Mouse (Mus musculus): ENCODE measurements around the gene Txnip. TPM values are rescaled to one million over a fixed set of nuclear protein-coding genes. Genes with fewer than 3 reads are reported as not detected.
"Not testable (repeated sequence)": the region's sequence is repeated elsewhere in the genome, so short reads cannot be mapped to it uniquely, and the experiment has no call there.

Gene Txnip
- polyA plus RNA-seq, 1 experiment from 2014 or later = 43.4 TPM

DNA sequence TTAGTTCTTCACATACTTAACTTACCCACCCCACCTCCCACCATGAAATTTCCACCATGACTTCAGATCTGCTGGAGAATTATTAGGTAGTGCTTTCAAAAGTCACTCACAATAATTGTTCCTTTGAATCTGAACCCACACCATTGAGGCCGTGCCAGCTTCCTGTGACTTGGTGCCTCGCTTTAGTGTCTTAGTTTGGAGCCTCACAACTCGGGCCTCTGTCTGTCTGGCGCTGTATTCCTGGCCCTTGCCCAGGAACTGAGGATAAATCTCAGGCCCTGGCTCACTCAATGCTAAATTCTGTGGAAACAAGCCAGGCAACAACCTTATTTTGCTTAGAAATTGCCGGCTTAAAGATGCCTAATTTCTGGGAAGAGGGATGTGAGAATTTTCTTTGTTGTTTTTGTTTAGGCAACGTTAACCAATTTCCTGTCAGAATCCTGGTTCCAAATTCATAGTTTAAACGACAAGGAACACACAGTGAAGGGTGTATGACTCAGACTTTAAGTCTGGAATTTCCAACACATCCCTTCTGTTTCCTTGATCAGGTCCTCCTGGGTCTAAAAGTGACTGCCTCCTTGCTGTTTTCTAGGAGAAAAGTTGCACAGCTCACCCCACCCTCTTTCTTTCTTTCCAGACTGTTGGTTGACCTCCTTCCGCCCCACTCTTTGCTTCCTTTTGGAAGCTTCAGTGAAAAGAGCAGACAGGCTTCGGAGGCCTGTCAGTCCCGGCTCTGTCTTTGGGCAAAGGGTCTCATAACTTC is 44.4 kb downstream of the Txnip start:
- peak overlapping the region; percentile 97 for H3K27ac ChIP-seq
- no peak for DNase-seq (ENCODE audit: low spot score)

GRCm38 (mm10) chr3:96602704-96603084 is 44.9 kb downstream of the Txnip start:
- Histone ChIP-seq H3K36me3 (peaks cover 25% of the 10 kb centered on the region), H3K27ac (peak overlapping the region; percentile 97; the same call in 1 of the 2 replicates), H3K4me1 (peaks cover 51% of the 10 kb centered on the region), H3K4me3 (peak overlapping the region; percentile 92), H3K27me3 (ENCODE audit: low read depth, poor library complexity, severe bottlenecking) (peaks cover 17% of the 10 kb centered on the region), H3K9me3 (replicated peaks) (no peaks in the 10 kb centered on the region)
- 61% methylated on average over 5 of the region's 5 CpGs for WGBS
- no peak for DNase-seq (ENCODE audit: low spot score)

More for the DNA sequence above, 44.4 kb downstream of the Txnip start:
- Histone ChIP-seq H3K36me3 (peaks cover 25% of the 10 kb centered on the region), H3K4me1 (peaks cover 57% of the 10 kb centered on the region), H3K9me3 (replicated peaks) (no peaks in the 10 kb centered on the region), H3K27me3 (ENCODE audit: low read depth, poor library complexity, severe bottlenecking) (peaks cover 17% of the 10 kb centered on the region), H3K4me3 (peak overlapping the region; percentile 92)
- 52% methylated on average over 10 of the region's 10 CpGs for WGBS

GRCm38 (mm10) chr3:96603311-96603710 is 45.6 kb downstream of the Txnip start:
- Histone ChIP-seq H3K36me3 (peaks cover 30% of the 10 kb centered on the region), H3K4me1 (peaks cover 45% of the 10 kb centered on the region), H3K27me3 (ENCODE audit: low read depth, poor library complexity, severe bottlenecking) (peaks cover 17% of the 10 kb centered on the region), H3K4me3 (peak overlapping the region; percentile 92; the same call in 1 of the 2 replicates), H3K27ac (no peak overlapping the region; the same call in 1 of the 2 replicates), H3K9me3 (replicated peaks) (no peaks in the 10 kb centered on the region)
- 68% methylated on average over 5 of the region's 5 CpGs for WGBS
- DNase-seq (ENCODE audit: low spot score) = no peak

DNA sequence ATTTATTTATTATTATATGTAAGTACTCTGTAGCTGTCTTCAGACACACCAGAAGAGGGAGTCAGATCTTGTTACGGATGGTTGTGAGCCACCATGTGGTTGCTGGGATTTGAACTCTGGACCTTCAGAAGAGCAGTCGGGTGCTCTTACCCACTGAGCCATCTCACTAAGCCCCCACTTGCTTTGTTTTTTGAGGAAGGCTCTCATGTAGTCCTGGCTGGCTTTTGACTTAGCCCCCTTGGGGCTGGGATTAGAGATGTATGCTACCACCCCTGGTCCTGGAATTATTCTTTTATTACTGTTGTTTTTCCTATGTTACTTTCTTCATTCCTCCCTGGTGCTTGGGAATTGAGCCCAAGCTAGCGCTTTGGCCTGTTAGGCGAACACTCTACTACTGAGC is 48.2 kb downstream of the Txnip start:
- not testable (repeated sequence) for H3K27ac ChIP-seq; DNase-seq (ENCODE audit: low spot score); H3K27me3 ChIP-seq (ENCODE audit: low read depth, poor library complexity, severe bottlenecking); H3K9me3 ChIP-seq (replicated peaks); H3K4me3 ChIP-seq
- Histone ChIP-seq H3K36me3 (peaks cover 35% of the 10 kb centered on the region), H3K4me1 (peaks cover 26% of the 10 kb centered on the region)
- 95% methylated on average over 4 of the region's 4 CpGs for WGBS

DNA sequence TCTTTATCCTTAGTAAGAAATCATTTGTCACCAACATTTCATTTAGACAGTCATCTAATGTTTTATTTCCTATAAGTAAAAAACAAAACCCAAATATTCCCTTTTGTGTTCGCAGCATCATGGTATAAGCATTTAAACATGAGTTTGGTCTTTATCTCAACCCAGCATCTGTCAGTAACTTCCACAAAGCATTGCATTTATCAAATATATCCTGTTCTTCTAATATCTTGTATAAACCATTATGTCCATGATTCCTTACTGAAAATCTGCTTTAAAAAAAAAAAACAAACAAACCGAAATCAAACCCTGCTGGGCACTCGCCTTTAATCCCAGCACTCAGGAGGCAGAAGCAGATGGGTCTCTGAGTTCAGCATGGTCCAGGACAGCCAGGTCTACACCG is 48.9 kb downstream of the Txnip start:
- H3K27me3 ChIP-seq (ENCODE audit: low read depth, poor library complexity, severe bottlenecking) = no peaks in the 10 kb centered on the region
- DNase-seq (ENCODE audit: low spot score) = no peak

More for the DNA sequence above, 48.9 kb downstream of the Txnip start:
- Histone ChIP-seq H3K27ac (no peak overlapping the region), H3K4me3 (no peak overlapping the region), H3K4me1 (peaks cover 20% of the 10 kb centered on the region), H3K36me3 (peaks cover 35% of the 10 kb centered on the region), H3K9me3 (replicated peaks) (no peaks in the 10 kb centered on the region)
- WGBS = 89% methylated on average over 4 of the region's 4 CpGs

Other genes starting within 250 kb of the Txnip start
- gene BC107364, start 105.7 kb upstream of the Txnip start, polyA plus RNA-seq (2016; fragmentation: Nextera tagmentation; extraction: Ambion mirVana) = 0.14 TPM in 1 of 2 replicates, not detected in the other
- 0.58 and 0.84 TPM in 2 replicates for gene Hfe2, start 32.8 kb upstream of the Txnip start, polyA plus RNA-seq (2016; fragmentation: Nextera tagmentation; extraction: Ambion mirVana)
- gene Gm16253, start 19.0 kb downstream of the Txnip start, polyA plus RNA-seq (2016; fragmentation: Nextera tagmentation; extraction: Ambion mirVana) = 0.60 and 2.0 TPM in 2 replicates
- 27.2 and 42.1 TPM in 2 replicates for gene Polr3gl, start 36.2 kb downstream of the Txnip start, polyA plus RNA-seq (2016; fragmentation: Nextera tagmentation; extraction: Ambion mirVana)
- 0.73 and 0.96 TPM in 2 replicates for gene Ankrd34a, start 38.7 kb downstream of the Txnip start, polyA plus RNA-seq (2016; fragmentation: Nextera tagmentation; extraction: Ambion mirVana)
- gene Lix1l, start 43.2 kb downstream of the Txnip start, polyA plus RNA-seq (2016; fragmentation: Nextera tagmentation; extraction: Ambion mirVana) = 3.6 and 4.5 TPM in 2 replicates
- gene Rbm8a, start 72.0 kb downstream of the Txnip start, polyA plus RNA-seq (2016; fragmentation: Nextera tagmentation; extraction: Ambion mirVana) = 224 and 228 TPM in 2 replicates
- 40.9 and 44.6 TPM in 2 replicates for gene Pex11b, start 77.4 kb downstream of the Txnip start, polyA plus RNA-seq (2016; fragmentation: Nextera tagmentation; extraction: Ambion mirVana)
- 0.08 and 0.14 TPM in 2 replicates for gene Gm42957, start 77.5 kb downstream of the Txnip start, polyA plus RNA-seq (2016; fragmentation: Nextera tagmentation; extraction: Ambion mirVana)
- gene Itga10, start 87.6 kb downstream of the Txnip start, polyA plus RNA-seq (2016; fragmentation: Nextera tagmentation; extraction: Ambion mirVana) = 0.58 and 0.80 TPM in 2 replicates
- gene Ankrd35, start 112.2 kb downstream of the Txnip start, polyA plus RNA-seq (2016; fragmentation: Nextera tagmentation; extraction: Ambion mirVana) = 0.09 and 0.10 TPM in 2 replicates
- 36.4 and 58.3 TPM in 2 replicates for gene Pias3, start 138.4 kb downstream of the Txnip start, polyA plus RNA-seq (2016; fragmentation: Nextera tagmentation; extraction: Ambion mirVana)
- 9.1 and 9.6 TPM in 2 replicates for gene Nudt17, start 150.6 kb downstream of the Txnip start, polyA plus RNA-seq (2016; fragmentation: Nextera tagmentation; extraction: Ambion mirVana)
- gene Polr3c, start 169.7 kb downstream of the Txnip start, polyA plus RNA-seq (2016; fragmentation: Nextera tagmentation; extraction: Ambion mirVana) = 50.2 and 51.4 TPM in 2 replicates
- gene Rnf115, start 169.7 kb downstream of the Txnip start, polyA plus RNA-seq (2016; fragmentation: Nextera tagmentation; extraction: Ambion mirVana) = 64.3 and 69.8 TPM in 2 replicates